Mouse (Mus musculus): ENCODE results near the gene Olfr313. TPM values are rescaled to one million over a fixed set of nuclear protein-coding genes. Genes with fewer than 3 reads are reported as not detected.

The Olfr313 gene
- total RNA-seq, 2 experiments from 2014 or later, result not detected

DNA sequence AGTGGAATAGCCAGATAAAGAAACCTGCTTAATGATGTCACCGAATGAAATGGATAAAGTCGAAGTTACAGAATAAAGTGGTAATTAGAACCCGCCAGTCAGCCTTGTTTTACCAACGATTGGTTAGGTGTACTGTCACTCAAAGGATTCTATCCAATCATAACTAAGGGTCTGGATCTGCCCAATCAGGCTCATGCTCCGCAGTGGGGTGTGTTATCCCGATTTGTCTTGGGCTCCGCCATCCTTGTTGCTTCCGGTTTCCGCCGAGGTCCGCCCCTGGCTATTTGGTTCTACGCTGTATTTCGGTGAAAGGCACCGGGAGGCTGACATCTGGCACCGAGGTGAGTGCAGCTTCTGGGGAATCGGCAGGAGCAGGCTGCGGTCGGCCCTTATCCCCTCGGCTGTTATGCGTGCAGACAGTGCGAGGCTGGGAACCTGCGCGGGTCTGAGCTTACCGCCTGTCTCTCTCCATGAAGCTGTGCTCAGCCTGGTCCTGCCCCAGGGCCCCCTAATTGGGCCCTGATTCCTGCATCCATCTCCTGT lies 32.2 kb downstream of the Olfr313 start, which contains the start of gene Gm12258:
TSS of gene Gm12258 (plus strand) at position 240 of the 543 bp plus-strand sequence.
- intact Hi-C loops (cut with DNase I; ENCODE audit: low total_unique reads), result no loop called here
- DNase-seq, result peak; percentile 80

DNA sequence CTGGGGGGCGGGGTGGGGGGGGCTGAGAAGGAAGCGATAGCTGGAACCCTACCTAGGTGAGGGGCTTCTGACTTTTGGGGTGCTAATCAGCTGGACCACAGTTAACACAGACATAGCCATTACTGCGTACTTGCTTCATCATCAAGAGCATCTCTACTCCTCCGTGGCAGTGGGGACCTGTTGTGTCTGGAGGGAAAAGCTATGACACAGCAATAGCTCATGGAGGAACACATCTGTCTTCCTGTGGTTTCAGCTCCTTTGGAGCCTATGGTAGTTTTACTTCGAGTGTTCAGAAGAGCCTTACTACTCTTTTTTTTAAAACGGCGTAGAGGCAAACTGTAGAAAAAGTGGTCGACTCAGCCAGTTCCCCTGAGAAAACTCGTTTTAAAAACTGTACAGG lies 32.8 kb downstream of the Olfr313 start:
- intact Hi-C loops (cut with DNase I; ENCODE audit: low total_unique reads), result no loop called here
- no peak for DNase-seq

DNA sequence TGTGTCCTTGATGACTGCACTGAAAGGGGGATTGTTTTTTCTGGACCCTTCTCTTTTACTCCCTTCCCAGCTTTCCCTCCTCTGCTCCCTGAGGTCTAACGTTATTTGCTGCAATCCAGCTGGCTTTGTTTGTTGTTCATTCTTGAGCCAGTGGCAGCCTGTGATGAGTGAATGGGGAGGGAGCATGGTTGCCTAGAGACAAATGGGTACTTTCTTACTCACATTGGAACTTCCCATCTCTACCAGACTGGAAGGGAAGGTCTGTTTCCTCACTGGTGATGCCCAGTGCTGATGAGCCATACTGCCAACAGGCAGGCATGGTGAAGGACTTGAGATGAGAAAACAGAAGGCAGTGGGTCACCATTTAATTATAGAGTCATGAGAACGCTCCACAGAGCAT lies 34.9 kb downstream of the Olfr313 start:
- intact Hi-C loops (cut with DNase I; ENCODE audit: low total_unique reads), result no loop called here
- DNase-seq, result no peak

DNA sequence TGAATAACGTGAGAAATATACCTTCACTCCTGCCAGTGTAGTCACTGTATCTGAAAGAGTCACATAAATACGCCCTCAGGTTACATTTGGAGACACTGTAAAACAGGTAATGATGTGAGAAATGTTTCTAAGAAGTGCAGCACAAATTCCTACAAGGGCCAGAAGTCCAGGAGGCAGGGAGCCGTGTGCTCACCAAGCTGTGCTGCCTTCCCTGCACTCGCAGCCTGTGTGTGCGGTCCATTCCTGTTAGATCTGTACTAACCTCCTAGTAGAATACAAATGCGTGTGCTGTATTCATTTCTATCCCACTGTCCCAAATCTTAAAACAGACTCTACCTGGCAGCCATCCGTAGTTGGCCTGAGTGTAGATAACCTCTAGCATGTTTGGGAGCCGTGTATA lies 45.9 kb downstream of the Olfr313 start:
- intact Hi-C loops (cut with DNase I; ENCODE audit: low total_unique reads), result no loop called here
- no peak for DNase-seq

DNA sequence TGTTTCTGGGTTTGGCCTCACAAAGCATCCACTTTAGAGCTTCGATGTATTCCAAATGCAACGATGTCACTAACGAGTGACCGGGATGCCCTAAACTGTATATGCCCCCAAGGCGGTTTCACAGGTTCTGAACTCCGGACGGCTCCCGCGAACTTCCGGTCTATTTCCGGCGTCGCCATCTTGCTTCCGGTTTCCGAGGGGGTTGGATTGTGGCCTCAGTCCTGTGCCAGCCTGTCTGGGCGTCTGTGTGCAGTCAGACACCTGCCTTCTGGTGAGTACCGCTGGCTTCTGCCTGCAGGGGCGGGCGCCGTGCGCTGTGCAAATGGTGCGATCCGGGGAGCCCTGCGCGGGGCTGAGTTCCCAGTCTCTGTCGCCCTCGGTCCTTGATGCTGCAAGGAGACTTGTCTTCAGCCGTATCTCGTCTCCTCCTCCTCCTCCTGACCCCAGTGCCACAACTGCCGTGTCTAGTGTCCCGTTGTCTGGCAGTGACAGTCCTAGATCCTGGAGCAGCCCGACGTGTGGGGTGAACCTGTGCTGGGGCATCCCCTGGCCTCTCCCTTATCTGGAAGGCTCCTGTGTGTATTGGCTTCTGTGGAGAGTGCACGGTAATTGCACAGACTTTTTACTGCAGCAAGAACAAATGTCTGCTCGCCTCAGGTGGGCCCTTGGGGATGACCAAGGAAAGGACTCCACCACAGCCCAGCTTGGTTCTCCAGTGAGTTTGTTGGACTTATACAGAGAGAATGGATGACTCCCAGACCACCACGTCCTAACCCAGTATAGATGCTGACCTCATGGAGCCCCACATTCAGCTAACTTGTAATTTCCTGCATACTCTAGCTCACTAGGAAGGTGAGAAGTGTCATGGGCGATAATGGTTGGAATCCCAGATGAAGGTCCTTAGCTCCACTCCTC lies 52.5 kb downstream of the Olfr313 start, which contains the start of gene 2810021J22Rik:
TSS of gene 2810021J22Rik (plus strand) at position 178 of the 915 bp plus-strand sequence.
- intact Hi-C loops (cut with DNase I; ENCODE audit: low total_unique reads), result no loop called here
- peak; percentile 72 for DNase-seq

DNA sequence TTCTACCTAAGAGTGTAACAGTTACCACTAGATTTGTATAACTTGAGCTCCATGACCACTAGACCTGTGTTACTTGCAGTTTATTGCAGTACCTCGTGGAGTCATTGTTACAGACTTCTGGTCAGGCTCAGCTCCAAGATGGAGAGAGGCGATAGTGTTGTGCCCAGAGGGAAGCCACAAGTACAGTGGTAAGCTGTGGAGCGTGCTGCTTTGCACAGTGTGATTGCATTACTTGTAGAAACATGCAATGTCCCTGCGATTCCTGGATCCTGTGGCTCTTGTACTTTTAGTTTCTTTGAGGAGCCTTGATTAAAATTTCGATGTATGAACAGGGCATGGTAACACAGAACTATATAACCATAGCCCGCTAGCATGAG lies 53.1 kb downstream of the Olfr313 start:
- intact Hi-C loops (cut with DNase I; ENCODE audit: low total_unique reads), result no loop called here

More for the DNA sequence above, 53.1 kb downstream of the Olfr313 start:
- no peak for DNase-seq

Other genes with a start within 250 kb of the Olfr313 start
- not detected for gene Olfr224, start 244.4 kb upstream of the Olfr313 start, total RNA-seq (2021)
- gene Olfr325, start 237.3 kb upstream of the Olfr313 start, total RNA-seq (2021), result not detected
- not detected for gene Olfr324, start 219.9 kb upstream of the Olfr313 start, total RNA-seq (2021)
- gene 2210407C18Rik, start 198.9 kb upstream of the Olfr313 start, total RNA-seq (2021), result not detected
- gene Olfr323, start 184.5 kb upstream of the Olfr313 start, total RNA-seq (2021), result not detected
- gene Trim58, start 174.5 kb upstream of the Olfr313 start, total RNA-seq (2021), result not detected
- not detected for gene Olfr322, start 156.2 kb upstream of the Olfr313 start, total RNA-seq (2021)
- gene Olfr320, start 133.9 kb upstream of the Olfr313 start, total RNA-seq (2021), result not detected
- not detected for gene Olfr319, start 115.8 kb upstream of the Olfr313 start, total RNA-seq (2021)
- gene Olfr318, start 91.0 kb upstream of the Olfr313 start, total RNA-seq (2021), result not detected
- gene Olfr317, start 75.8 kb upstream of the Olfr313 start, total RNA-seq (2021), result not detected
- gene Olfr316, start 62.3 kb upstream of the Olfr313 start, total RNA-seq (2021), result not detected
- gene Olfr315, start 41.8 kb upstream of the Olfr313 start, total RNA-seq (2021), result not detected
- not detected for gene Olfr314, start 32.0 kb upstream of the Olfr313 start, total RNA-seq (2021)
- gene Fam183b, start 13.0 kb upstream of the Olfr313 start, total RNA-seq (2021), result not detected
- not detected for gene Olfr312, start 14.2 kb downstream of the Olfr313 start, total RNA-seq (2021)
- not detected for gene Olfr311, start 24.3 kb downstream of the Olfr313 start, total RNA-seq (2021)
- gene Gm12258, start 32.2 kb downstream of the Olfr313 start, total RNA-seq (2021), result 1 to 10 TPM; 1.3 to 1.7 TPM
- 1 to 10 TPM; 1.4 to 1.6 TPM for gene 2810021J22Rik, start 52.2 kb downstream of the Olfr313 start, total RNA-seq (2021)
- 1 to 10 TPM; 4.1 to 5.3 TPM for gene Zfp39, start 89.2 kb downstream of the Olfr313 start, total RNA-seq (2021)
- not detected for gene Btnl10, start 102.9 kb downstream of the Olfr313 start, total RNA-seq (2021)
- gene Rnf187, start 123.9 kb downstream of the Olfr313 start, total RNA-seq (2021), result 100 to 1,000 TPM; 126 to 139 TPM
- 1 to 10 TPM; 2.1 to 3.7 TPM for gene Hist3h2ba, start 133.9 kb downstream of the Olfr313 start, total RNA-seq (2021)
- gene Hist3h2a, start 139.7 kb downstream of the Olfr313 start, total RNA-seq (2021), result 10 to 100 TPM; 15.1 to 16.8 TPM
- gene Trim17, start 139.7 kb downstream of the Olfr313 start, total RNA-seq (2021), result under 1 TPM in 1 of 2 experiments, not detected in 1; 0.29 TPM
- gene Trim11, start 163.1 kb downstream of the Olfr313 start, total RNA-seq (2021), result 1 to 10 TPM; 9.3 to 9.6 TPM